Mouse (Mus musculus): ENCODE data around the gene Hp.

The Hp gene

DNA sequence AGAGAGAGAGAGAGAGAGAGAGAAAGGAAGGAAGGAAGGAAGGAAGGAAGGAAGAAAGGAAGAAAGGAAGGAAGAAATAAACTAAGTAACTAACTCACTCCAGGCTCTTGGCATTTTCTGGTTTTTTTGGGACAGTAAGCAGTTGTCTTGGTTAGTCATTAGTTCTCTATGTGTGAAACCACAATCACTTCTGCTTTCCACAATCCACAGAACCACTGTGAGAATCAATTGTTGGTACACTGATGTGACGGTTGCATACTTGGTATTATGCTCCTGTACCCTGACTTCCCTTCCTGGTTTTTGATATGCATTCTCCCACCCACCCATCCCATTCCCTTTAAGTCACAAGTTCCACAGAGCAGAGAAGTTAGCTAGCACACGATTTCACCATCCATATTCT, 15.1 kb downstream of the Hp start:
- no peak for DNase-seq (ENCODE audit: low spot score)

GRCm38 (mm10) chr8:109551663-109552062, 27.3 kb downstream of the Hp start:
- DNase-seq (ENCODE audit: low spot score): no peak

DNA sequence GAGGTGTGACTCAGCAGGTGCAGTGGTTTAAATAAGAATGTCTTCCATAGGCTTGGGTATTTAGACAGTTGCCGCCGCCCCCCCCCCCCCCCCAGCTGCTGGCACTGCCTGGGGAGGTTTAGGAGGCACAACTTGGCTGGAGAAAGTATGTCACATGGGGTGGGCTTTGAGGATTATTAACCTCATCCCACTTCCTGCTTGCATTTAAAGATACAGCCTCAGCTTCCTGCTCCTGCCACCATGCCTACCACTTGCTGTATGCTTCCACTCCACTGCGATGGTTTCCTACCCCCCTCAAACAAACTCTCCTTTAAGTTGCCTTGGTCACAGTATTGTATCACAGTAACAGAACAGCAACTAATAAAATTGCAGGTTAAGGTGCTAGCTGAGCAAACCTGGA, 34.9 kb downstream of the Hp start:
- no peak for DNase-seq (ENCODE audit: low spot score)

DNA sequence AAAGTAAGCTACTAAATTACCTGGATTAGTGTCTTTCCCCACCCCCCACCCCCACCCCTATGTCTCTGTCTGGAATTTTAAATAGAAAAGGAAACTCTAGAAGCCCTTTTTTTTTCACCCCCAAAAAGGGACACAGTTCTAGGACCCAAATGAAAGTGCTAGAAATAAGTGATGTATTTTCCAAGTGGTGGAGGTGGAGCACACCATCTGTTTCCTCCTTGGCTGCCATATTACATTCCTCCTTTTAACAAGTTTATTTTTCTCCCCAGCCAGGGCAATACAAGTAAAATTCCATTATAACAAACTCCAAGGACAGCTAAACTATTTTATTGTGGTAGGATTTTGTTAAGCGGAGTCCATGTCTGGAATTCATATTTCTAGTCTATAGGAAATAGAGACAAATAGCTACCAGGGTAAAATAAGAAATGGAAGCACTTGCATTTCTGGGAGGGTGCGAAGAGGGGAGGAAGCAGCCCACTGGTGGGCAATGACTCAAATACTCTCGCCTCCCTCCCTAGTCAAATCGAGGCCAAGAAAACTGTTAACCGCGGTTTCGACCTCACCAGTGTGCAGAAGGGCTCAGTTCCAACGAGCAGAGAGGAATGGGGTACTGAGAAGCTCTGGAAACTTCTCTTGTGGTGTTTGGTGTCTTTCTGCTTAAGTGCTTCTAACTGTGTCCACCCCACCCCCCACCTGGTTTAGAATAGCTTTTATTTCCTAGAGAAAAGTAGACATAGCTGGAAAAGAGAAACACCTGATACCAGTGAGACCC, 36.0 kb downstream of the Hp start:
- no peak for DNase-seq (ENCODE audit: low spot score)

- DNase-seq (ENCODE audit: low spot score): no peak
Observed at GRCm38 (mm10) chr8:109542165-109542564, 36.8 kb downstream of the Hp start.

DNA sequence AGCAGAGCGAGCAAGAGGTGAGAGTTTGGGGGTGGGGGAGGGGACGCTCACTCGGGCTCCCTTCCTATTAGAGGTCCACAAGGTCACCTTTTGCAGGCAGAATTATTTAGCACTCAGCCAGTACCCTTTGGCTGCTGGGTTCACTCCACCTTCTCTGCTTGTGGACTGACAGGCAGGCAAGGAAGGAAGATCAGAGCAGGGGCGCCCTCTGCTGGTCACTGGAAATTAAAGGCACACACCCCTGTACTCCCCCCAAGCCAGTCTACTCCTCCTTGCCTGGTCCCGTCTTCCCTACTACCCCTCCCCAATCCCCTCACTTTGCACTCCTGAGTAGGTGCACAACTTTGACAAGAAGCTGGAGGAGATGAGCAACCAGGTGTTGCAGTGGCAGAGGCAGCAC, 42.3 kb downstream of the Hp start:
- peak; percentile 77 for DNase-seq (ENCODE audit: low spot score)

DNA sequence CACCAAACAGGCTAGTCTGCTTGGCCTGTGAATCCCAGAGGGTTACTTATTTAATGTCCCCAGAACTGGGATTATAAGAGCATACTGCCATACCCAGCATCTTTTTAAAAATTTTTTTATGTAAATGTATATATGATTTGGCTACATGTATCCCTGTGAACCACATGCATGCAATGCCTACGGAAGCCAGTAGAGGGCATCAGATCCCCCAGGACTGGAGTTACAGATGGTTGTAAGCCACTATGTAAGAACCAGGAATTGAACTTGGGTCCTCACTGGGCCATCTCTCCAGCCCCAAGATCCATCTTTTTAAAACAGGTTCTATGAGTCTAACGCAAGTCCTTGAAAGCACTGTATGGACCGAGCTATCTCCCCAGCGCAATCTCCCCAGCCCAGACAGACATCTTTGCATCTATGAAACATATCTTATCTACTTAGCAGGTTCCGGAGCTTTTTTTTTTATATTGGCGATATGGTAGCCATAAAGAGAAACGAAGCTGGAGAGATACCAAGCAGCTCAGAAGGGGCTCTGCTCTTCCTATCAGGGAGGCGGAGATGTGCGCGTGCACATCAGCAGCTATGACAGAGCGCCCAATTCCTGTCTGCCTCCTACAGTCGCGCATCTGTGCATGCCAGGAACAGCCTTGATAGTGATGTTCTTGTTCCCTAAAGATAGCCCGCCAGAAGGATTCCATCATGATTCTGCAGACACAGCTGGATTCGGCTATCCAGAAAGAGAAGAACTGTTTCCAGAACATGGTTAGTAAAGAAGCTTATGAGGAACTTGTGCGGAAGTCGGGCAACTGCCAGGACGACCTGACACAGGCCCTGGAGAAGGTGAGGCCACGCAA, 43.6 kb downstream of the Hp start:
- DNase-seq (ENCODE audit: low spot score): peak; percentile 35
